Mouse (Mus musculus) intestine, postnatal 0 days (tissue): ENCODE data around the gene Hpcal4. TPM values are rescaled to one million over a fixed set of nuclear protein-coding genes. Genes with fewer than 3 reads are reported as not detected.

ENCODE experiments used
- ATAC-seq: fragments of 200-750 bp; cut with Nextera tagmentation; 2 replicates; pipeline ENCODE4 v1.8.0; 2017; ENCODE audit warnings: mild to moderate bottlenecking, moderate TSS enrichment, moderate library complexity
- H3K27ac ChIP-seq: fragments of 300-500 bp; sonication (generic); 2 replicates; pipeline ENCODE4 v1.5.1; 2014; ENCODE audit warnings: mild to moderate bottlenecking, low read depth, low read length, moderate library complexity
- H3K27me3 ChIP-seq: fragments of 300-500 bp; sonication (generic); replicated peaks from 2 replicates; pipeline ENCODE4 v1.6.1; 2014; ENCODE audit warnings: low read length, mixed read lengths; ENCODE audit not compliant: control insufficient read depth, insufficient read depth
- H3K36me3 ChIP-seq: fragments of 300-500 bp; sonication (generic); 2 replicates; pipeline ENCODE4 v1.6.1; 2014; ENCODE audit warnings: mild to moderate bottlenecking, moderate library complexity; ENCODE audit not compliant: control insufficient read depth, insufficient read depth
- H3K4me1 ChIP-seq: fragments of 300-500 bp; sonication (generic); replicated peaks from 2 replicates; pipeline ENCODE4 v1.6.1; 2014; ENCODE audit warnings: antibody characterized with exemption, low read length, mixed read lengths; ENCODE audit not compliant: control insufficient read depth, insufficient read depth
- H3K4me2 ChIP-seq: fragments of 300-500 bp; sonication (generic); replicated peaks from 2 replicates; pipeline ENCODE4 v1.6.1; 2014; ENCODE audit warnings: low read depth, mild to moderate bottlenecking, moderate library complexity
- H3K4me3 ChIP-seq: fragments of 300-500 bp; sonication (generic); 2 replicates; pipeline ENCODE4 v1.5.1; 2014; ENCODE audit warnings: low read depth, low read length
- H3K9ac ChIP-seq: fragments of 300-500 bp; sonication (generic); 2 replicates; pipeline ENCODE4 v1.6.1; 2014; ENCODE audit warnings: mild to moderate bottlenecking, low read depth, low read length
- H3K9me3 ChIP-seq: fragments of 300-500 bp; sonication (generic); 2 replicates; pipeline ENCODE4 v1.6.1; 2016; ENCODE audit warnings: mixed run types; ENCODE audit not compliant: control insufficient read depth
- CTCF ChIP-seq: sonication (generic); IDR thresholded peaks from 2 replicates; pipeline ENCODE4 v1.5.1; 2016; ENCODE audit warnings: low read depth, mild to moderate bottlenecking, control low read depth, antibody characterized with exemption, moderate library complexity
- WGBS: fragments of 180-500 bp; shearing (Covaris S2); extraction: QIAGEN DNeasy Blood & Tissue Kit; methylation state at CpG from one replicate; pipeline ENCODE4 v1.1.7; 2014; 5-methylcytosine and 5-hydroxymethylcytosine counted together
- polyA plus RNA-seq: library from polyadenylated mRNA; unstranded; fragments of >200 nt; fragmentation: Nextera tagmentation; extraction: Ambion mirVana; gene quantifications from 2 replicates; pipeline ENCODE4 v1.2.1, GENCODE M21; 2015

The Hpcal4 gene
- polyA plus RNA-seq, 1 experiment from 2014 or later: 5.0 TPM

DNA sequence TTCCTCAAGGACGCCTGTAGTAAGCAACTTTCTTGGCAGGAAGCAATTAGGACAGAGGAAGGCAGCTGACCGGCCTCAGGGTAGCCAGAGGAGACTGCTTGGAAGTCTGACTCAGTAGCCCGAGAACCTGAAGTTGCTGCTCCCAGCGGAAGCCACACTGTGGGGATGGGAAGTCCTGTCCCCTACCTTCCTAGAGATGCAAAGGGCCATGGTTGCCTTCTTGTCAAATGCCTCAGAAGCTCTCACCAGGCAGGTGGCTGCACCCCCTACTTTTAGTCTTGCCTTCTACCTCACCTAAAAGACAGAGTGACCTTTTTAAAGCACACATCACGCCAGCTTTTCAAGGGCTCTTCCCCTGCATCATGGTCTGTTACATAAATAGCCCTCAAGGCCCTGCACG, 13.7 kb downstream of the Hpcal4 start:
- 57% methylated on average over 6 of the region's 6 CpGs for WGBS

DNA sequence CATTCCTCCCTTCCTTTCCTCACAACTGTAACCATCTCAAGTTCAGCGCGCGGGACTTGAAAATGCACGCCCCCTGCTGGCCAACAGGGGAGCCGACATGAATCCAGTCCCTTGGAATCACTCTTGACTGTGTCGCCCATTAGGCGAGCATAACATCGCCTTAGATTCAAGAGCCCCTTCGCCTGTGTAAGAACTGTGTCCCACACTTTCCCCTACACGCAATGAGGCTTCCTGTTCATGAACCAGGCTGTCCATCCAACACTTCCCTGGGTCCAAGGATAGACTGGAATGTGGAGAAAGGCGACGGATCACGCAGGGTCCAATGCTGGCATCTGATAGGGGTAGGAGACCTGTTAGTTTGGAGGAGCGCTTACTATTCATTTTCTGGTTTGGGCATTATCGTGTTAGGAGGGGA, 17.8 kb downstream of the Hpcal4 start:
- H3K9me3 ChIP-seq: no peaks in the 10 kb centered on the region
- 6% methylated on average over 15 of the region's 15 CpGs for WGBS
- H3K4me3 ChIP-seq: peak overlapping the region; percentile 40
- no peak overlapping the region for H3K9ac ChIP-seq
- ATAC-seq: 0 out of 2 replicates have a peak, but pooled peaks have one; percentile 37
- H3K4me2 ChIP-seq: peak overlapping the region; percentile 78
- peaks cover 33% of the 10 kb centered on the region for H3K27me3 ChIP-seq
- H3K36me3 ChIP-seq: no peaks in the 10 kb centered on the region
- H3K4me1 ChIP-seq: 0 out of 2 replicates have a peak, but pooled peaks cover 3% of the 10 kb centered on the region
- peak; percentile 90 for TF ChIP-seq CTCF
- no peak overlapping the region for H3K27ac ChIP-seq

More for the DNA sequence above, 13.7 kb downstream of the Hpcal4 start:
- Histone ChIP-seq H3K27me3 (peaks cover 22% of the 10 kb centered on the region), H3K36me3 (no peaks in the 10 kb centered on the region), H3K4me2 (no peak overlapping the region), H3K4me3 (no peak overlapping the region), H3K4me1 (0 out of 2 replicates have a peak, but pooled peaks cover 3% of the 10 kb centered on the region), H3K9ac (no peak overlapping the region), H3K27ac (no peak overlapping the region), H3K9me3 (no peaks in the 10 kb centered on the region)
- TF ChIP-seq CTCF: no peak
- no peak for ATAC-seq

DNA sequence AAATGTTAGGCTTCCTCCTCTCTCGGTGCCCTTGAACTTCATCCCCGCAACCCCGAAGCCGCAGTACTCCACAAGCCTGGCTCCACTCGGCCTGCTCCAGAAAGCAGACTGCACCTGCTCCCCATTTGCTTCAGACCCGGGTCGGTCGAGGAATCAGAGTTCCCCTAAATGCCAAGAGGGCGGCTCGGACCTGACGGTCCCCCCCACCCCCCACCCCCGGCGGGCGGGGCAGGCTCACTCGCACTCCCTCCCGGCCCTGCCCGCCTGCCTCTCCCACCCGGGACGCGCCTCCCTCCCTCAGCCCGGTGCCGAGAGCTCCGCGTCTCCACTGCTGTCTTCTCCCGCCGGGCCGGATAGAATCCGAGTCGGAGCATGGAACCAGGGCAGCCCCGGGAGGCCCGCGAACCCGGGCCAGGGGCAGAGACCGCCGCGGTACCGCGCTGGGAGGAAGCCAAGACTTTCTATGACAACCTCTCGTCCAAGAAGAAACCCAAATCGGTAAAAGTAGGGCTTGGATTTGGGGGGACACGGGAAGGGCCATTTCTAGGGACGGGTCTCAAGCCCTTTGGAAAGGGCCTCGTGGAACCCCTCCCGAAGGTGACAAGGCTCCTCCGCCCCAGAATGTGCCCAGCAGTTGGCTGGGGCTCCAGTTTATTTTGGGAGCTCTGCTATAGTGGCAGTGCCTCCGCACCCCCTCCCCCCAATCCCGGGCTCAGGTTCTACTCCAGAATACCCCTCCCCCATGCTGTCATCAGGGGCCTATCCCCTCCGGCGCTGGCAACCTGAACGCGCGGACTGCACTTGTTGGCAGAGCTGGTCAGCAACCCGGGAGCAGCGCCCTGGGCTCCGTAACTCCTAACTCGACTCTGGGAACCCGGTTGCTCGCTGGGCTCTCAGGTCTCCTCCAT, 18.4 kb downstream of the Hpcal4 start, which contains the start of gene Nt5c1a:
Nt5c1a (plus strand) TSS at position 319 of the 908 bp plus-strand sequence.
- H3K4me1 ChIP-seq: 0 out of 2 replicates have a peak, but pooled peaks cover 3% of the 10 kb centered on the region
- H3K27me3 ChIP-seq: peaks cover 33% of the 10 kb centered on the region
- ATAC-seq: peak; percentile 34; the same call in 1 of the 2 replicates
- peak within 1 kb of the TSS; percentile 78 for H3K4me2 ChIP-seq
- no peaks in the 10 kb centered on the region for H3K9me3 ChIP-seq
- peak within 1 kb of the TSS; percentile 40 for H3K4me3 ChIP-seq
- TF ChIP-seq CTCF: no peak
- H3K9ac ChIP-seq: no peak within 1 kb of the TSS
- 3% methylated on average over 58 of the region's 58 CpGs for WGBS
- no peaks in the 10 kb centered on the region for H3K36me3 ChIP-seq
- no peak within 1 kb of the TSS for H3K27ac ChIP-seq

DNA sequence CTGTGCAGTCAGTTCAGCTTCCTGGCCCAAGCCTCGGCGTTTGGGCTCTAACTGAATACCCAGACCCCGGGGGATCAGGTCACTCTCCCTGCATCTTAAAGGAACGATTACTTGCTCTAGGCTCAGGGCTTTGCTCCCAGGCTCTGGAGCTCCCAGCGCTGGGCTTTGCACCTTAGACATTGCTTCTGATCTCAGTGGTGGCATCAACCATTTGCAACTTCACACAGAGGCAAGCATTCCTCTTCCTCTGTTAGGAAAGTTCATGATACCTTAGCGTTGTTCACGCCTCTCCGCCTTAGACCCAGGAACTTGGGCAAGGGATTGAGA, 19.0 kb downstream of the Hpcal4 start:
- Histone ChIP-seq H3K4me1 (0 out of 2 replicates have a peak, but pooled peaks cover 3% of the 10 kb centered on the region), H3K4me3 (no peak overlapping the region), H3K27me3 (peaks cover 33% of the 10 kb centered on the region), H3K9me3 (no peaks in the 10 kb centered on the region), H3K4me2 (peak overlapping the region; percentile 78; the same call in 1 of the 2 replicates), H3K27ac (no peak overlapping the region), H3K9ac (no peak overlapping the region), H3K36me3 (no peaks in the 10 kb centered on the region)
- TF ChIP-seq CTCF: no peak
- 30% methylated on average over 8 of the region's 8 CpGs for WGBS
- no peak for ATAC-seq

DNA sequence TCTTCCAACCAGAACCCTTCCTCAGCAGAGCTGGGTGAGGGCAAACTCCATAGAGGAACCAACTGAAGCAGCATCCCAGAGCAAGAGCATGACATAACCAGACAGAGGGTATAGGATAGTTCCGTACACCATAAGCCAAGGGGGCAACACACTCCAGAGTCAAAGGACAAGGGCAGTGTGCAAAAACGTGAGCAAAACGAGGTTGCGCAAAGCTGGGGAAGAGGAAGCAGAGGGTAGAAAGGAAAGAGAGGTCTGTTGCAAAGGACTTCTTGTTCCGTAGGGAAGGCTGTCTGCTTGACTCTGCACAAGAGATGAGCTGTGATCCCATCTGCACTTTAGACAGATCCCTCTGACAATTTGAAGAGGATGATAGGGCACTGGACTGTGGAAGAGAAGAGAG, 24.3 kb downstream of the Hpcal4 start:
- H3K9ac ChIP-seq: no peak overlapping the region
- H3K36me3 ChIP-seq: no peaks in the 10 kb centered on the region
- H3K4me2 ChIP-seq: no peak overlapping the region
- 72% methylated on average over 5 of the region's 5 CpGs for WGBS
- no peak overlapping the region for H3K4me3 ChIP-seq
- TF ChIP-seq CTCF: no peak
- no peaks in the 10 kb centered on the region for H3K9me3 ChIP-seq
- peaks cover 5% of the 10 kb centered on the region for H3K27me3 ChIP-seq
- no peak overlapping the region for H3K27ac ChIP-seq
- no peaks in the 10 kb centered on the region for H3K4me1 ChIP-seq
- no peak for ATAC-seq

DNA sequence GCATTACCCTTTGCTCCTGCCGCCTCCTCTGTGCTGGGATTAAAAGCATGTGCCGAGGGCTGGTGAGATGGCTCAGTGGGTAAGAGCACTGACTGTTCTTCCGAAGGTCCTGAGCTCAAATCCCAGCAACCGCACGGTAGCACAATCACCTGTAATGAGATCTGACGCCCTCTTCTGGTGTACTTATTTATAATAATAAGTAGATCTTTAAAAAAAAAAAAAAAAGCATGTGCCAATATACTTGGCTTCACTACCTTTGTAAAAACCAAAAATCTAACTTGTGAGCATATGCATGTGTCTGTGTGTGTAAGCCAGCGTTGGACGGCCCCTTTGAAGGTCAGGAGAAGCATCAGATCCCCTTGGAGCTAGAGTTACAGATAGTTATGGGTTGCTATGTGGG, 28.0 kb downstream of the Hpcal4 start:
- 62% methylated on average over 8 of the region's 8 CpGs for WGBS
- Histone ChIP-seq H3K4me1 (no peaks in the 10 kb centered on the region), H3K9me3 (no peaks in the 10 kb centered on the region), H3K27me3 (no peaks in the 10 kb centered on the region; the same call in 1 of the 2 replicates), H3K9ac (no peak overlapping the region), H3K27ac (no peak overlapping the region), H3K4me2 (no peak overlapping the region), H3K4me3 (no peak overlapping the region), H3K36me3 (no peaks in the 10 kb centered on the region)
- ATAC-seq: no peak
- no peak for TF ChIP-seq CTCF
